Mouse (Mus musculus) natural killer cell, adult 2 months (primary cell): Measurements from ENCODE around the gene Cnnm2.
A peak's percentile ranks its signal among the peaks of the same experiment; 100 is the strongest.

ENCODE experiments used
- DNase-seq, 2 experiments: peaks; one replicate each; pipeline ENCODE4 v3.0.0; 2022; ENCODE audit warnings: low spot score in 2 of 2

Gene Cnnm2

DNA sequence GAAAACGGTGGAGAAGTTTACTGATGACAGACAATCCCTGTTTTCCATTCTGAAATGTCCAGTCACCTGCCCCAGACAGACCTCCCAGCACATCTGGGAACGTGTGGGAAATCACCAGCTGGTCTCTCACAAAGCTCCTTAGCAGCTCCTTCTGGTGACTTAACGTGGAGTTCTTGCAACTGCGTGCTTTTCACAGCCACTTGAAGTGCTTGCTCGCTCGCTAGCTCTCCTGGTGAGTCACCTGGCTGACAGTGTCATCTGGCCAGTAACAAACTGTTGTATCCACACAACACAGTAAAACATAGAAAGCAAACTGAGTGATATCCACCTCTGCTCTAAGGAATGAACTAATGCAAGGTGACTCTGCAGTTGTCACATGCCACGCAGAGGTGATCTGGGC is 125.4 kb downstream of the Cnnm2 start:
- no peak for DNase-seq

DNA sequence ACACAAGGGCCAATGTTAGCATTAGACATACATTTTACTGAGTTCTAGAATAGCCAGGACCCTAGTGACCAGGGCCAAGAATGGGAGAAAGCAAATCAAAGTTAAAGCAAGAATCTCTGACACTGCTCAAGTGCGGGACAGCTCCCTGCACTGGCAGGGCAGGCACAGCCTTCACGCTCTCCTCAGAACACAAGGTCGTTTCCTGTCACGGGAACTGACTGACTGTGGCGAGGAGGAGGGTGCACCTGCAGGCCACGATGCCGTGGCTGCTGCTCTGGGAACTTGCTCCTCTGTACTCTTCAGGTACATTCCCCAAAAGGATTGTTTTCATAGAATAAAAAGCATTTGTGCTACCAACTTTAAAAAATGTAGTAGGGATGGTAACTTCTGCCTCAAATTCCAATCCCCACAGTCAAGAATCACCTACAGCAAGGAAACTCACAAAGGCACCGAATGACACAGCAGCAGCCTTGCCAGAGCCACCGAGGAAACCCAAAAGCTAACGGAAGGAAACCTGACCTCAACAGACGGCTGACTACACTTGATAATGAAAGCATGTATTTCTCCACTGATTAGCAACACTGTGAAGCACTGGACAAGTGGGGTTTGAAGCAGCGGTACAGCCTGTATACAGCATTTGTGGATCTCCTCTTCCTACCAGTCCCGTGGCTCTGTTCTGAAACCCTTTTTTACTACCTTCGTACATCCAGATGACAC is 126.6 kb downstream of the Cnnm2 start:
- DNase-seq, result peak; percentile 37 to 42

DNA sequence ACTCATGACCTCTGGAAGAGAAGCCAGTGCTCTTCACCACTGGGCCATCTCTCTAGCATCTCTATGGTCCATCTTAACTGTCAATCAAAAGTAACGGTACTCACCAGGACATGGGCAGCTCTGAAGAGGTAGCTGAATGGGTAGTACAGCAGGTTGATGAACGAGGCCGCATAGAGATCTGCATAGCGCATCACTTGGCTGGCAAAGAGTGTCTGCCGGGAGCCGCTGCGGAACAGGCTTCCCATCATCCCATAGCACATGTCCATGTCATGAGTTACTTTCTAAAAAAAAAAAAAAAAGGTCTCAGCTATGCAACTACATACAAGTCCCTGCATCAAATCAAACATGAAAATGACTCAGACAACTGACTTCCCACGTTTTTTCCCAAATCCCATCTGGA is 128.3 kb downstream of the Cnnm2 start:
- DNase-seq, result no peak

DNA sequence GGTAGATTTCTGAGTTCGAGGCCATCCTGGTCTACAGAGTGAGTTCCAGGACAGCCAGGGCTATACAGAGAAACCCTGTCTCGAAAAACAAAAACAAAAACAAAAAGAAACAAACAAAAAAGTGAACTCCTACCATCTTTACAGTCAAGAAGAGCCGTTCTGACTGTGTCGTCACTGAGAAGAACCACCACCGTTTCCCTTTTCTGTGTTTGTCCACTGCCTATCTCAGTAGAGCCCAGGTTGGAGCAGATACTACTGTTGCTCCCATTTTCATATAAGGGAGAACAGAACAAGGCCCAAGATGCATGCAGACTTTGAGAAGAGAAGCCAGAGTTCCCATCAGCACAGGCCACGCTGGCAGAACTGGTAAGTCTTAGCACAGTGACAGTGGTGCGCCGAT is 129.3 kb downstream of the Cnnm2 start:
- DNase-seq, result no peak

DNA sequence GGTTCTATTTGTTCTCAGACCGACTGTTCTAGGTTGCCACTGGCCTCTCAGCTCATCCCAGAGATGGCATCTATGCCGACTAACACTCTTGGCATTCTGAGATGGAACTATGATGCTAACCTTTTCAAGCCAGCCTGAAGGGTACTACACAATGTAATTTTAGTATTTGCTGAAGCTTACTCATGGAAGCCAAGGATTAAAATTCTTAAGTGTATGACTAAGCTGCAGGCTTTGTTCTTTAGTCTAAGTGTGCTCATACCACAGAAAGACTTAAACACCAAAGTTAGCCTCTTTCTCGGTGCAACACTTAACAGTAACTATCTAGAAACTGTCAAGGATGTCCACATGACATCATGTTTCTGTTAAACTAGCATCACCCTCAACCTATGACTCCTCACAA is 131.5 kb downstream of the Cnnm2 start:
- DNase-seq, result no peak

DNA sequence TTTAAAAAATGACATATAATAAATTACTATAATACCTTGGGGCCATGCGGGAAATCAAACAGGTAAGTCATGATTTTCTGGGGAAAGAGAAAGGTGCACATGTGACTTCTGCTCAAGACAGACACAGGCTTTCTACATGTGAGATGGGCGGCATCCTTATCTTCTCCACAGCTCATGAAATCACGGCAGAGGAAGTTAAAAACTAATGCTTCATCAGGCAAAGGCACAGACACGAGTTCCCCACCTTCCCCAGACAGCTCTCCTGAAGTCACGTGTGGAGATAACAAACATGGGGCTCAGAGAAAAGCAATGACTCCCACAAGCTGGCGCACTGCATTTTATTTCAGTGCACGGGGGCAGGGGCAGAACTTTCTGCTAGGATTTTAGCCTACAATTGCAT is 132.1 kb downstream of the Cnnm2 start:
- DNase-seq, result no peak

DNA sequence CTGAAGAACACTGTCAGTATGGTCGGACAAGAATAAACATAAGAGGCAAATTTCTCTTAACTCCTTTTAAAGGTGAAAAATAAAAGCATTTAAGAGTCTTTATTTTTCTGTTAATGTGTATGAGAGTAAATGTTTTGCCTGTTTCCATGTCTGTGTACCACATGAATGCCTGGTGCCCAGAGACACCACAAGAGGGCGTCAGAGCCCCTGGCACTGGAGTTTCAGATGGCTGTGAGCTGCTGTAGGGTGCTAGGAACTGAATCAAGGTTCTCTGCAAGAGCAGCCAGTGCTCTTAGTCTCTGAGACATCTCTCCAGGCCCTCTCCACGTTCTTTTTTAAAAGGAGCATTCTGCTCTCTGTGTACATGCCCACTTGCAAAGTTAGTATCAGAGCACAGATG is 135.7 kb downstream of the Cnnm2 start:
- no peak for DNase-seq

DNA sequence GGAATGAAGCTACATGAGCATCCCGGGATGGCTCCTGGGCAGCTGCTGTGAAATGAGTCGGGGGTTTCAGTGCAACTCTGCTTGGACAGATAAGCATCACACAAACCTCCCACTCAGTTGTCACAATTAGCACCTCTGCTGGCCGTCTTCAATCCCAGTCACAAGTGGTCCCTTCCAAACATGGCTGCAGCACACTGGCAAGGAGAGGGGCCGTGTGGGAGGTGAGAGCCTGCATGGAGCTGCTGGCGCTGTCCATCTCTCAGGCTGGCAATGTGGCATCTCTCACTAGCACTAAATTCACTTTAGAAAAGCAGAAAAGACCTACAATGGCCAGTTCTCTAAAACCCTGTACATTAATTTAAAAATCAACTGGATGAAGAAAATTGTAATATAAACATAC is 136.8 kb downstream of the Cnnm2 start:
- no peak for DNase-seq

DNA sequence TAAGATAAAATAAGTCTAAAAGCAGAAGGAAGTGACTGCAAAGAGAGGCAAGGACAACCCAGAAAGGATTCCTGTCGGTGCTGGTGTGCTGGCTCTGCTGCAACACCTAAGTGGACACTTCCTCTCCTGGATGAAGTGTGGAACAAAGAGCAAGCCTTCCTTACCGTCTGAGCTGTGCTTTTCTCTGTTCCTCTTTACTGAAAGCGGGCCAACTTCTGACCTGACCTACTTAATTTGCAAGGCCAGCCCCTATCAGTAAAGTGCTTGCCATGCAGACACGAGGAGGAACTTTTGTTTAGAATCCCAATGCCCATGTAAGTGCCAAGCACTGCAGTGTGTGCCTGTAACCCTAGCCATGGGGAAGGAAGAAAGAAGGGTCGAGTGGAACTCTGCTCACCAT is 137.9 kb downstream of the Cnnm2 start:
- DNase-seq, result no peak

DNA sequence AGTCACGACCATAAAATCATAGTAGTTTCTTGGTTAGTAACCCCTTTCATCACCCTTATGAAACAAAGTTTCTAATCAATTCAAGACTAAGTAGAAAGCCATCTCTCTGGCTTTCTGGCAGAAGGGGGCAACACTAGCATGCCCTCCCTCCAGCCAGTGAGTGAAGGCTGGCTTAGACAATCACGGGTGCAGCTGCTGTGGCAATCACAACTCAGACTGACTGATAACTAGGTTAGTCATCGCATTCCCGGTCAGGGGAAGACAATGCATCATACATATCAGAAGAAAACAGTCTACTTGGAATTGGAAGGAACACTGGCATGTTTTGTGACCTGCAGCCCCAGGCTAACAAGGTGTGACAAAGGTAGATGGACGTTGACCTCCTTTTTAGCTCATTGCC is 138.5 kb downstream of the Cnnm2 start:
- DNase-seq, result no peak

DNA sequence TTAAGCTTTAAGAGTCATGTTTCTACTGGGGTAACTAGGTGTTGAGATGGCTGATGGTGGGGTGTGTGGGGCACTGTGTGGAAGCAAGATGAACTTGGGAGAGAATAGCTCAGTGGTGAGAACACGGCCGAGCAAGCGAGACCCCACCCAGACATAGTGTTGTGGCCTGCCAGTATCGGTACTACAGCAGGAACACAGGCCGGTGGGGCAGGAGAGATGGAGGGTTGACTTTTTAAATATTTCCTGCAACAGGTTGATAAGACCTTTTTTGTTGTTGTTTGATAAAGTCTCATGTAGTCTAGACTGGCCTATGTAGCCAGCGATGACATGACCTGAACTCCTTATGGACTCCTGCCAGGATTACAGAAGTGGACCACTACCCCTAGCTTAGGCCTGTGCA is 139.4 kb downstream of the Cnnm2 start:
- DNase-seq, result no peak

DNA sequence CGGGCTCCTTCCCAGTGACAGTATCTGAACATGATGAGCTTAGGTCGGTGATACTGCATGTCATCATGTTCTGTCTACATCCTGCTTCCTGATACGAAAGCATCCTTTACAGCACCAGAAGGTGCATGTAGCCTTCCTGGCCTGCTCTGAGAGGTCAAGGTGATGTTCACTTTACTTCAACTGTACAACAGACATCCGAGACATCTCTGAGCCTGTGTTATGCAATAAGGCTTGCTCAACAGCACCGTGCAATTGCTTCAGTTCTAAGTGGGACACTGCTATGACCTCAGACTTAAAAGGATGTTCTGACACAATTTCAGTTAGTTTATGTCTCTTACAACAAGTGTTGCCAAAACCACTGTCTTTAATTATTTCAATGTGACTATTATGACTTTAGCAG is 139.9 kb downstream of the Cnnm2 start:
- DNase-seq, result no peak

DNA sequence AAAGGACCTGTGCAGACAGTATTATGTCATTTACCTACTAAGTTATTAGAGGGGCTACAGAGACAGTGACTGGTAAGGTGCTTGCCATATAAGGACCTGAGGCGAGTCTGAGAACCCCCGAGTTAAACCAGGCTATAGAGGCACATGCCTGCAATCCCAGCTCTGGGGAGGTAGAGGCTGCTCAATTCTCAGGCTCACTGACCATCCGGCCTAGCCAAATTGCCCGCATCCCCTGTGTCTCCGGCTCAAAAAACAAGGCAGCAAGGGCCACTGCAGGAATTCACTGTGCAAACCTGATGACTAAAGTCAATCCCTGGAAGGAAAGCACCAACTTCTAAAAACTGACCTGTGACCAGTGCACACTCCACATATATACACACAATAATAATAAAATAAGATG is 142.0 kb downstream of the Cnnm2 start:
- no peak for DNase-seq

DNA sequence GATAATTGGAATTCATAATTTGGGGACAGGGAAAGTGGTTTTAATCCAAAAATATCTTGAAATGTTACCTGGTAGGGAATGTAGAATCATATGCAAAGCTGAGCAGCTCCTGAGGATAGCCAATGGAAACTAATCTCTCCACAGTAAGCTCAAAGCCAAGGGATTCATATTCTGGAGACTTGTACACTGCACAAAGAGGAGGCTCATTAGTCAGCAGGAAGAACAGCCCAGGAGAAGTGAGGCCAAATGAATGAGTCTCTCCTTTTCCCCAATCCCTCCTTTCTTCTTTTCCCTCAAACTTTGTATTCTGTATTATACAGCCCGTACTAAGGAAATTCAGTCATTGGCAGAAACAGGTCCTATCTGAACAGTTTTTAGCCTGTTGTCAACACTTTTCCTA is 143.5 kb downstream of the Cnnm2 start:
- DNase-seq, result no peak

DNA sequence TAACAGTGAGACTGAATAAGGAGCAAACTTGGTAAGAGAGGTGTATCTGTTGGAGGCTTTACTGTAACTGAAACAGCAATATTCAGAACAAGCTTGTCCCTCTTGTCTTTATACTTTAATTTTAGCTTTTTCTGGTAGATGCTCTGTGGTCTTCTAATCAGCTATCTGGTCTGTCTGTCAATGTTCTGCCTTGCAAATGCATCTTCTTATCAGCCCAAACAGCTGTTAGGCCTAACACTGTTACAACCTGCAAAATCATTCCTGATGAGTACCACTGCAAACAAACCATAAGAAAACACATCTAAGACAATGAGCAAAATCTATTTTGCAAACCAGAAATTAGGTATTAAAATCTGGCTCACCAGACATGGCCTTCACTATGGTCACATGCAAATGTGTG is 144.0 kb downstream of the Cnnm2 start:
- DNase-seq, result no peak

DNA sequence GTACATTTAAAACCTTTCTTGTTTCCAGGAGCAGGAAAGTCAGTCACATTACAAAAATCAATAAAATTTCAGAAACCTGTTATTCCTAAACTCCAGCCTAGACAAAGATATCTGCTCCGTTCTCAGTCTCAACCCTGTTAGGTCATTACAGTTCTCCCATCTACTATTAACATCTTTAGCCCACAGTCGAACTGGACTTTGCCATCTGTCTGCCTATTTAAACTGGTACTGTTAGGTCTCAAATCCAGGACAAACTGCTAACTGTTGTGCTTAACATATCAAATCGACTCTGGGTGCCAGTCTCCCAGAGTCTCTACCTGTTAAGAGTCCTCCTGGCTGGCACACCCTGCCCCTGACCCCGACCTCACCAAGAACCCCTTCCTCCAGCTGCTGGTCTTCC is 144.6 kb downstream of the Cnnm2 start:
- DNase-seq, result no peak

DNA sequence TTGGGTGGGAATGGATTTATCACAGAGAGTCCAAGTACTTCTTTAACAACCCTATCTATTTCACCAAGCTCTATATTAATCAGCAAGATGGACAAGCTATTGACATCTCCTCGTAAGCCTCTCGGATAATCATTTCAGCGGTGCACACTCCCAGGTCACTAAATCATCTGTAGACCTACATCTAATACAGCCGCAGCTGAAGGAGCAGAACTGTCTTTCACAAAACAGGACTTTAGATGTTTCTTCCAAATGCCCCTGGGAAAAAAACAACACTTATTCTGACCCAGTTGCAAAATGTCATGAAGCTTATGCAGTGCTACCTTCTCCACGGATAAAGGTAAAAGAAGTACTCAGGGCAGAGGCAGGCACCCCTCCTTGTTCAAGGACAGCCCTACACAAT is 146.8 kb downstream of the Cnnm2 start:
- no peak for DNase-seq

DNA sequence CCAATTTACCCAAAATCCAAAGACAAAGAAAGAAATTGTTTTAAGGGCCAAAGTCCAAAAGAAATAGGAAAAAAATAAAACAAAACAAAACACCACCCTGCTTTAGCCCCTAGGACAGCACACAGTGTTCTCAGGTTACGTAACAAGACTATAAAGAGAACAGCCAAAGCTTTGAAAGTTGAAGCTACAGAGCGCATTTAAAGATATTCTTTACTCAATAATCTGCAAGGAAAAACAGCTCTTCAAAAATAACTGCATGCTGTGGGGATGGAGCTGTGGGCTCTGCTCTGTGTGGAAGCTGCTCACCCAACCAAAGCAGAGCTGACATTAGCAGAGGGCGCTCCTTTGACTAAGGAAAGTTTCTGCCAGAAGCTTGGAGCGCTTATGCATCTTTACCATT is 147.6 kb downstream of the Cnnm2 start:
- no peak for DNase-seq

DNA sequence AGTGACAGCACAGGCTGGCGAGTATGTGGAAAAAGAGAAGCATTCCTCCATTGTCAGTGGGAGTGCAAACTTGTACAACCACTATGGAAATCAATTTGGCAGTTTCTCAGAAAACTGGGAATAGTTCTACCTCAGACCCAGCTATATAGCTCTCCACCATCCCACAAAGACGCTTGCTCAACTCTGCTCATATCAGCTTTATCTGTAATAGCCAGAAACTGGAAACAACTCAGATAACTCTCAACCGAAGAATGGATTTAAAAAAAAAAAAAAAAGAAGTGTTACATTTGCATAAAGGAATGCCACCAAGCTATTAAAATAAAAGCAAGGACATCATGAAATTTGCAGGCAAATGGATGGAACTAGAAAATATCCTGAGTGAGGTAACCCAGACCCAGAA is 150.1 kb downstream of the Cnnm2 start:
- DNase-seq, result no peak

DNA sequence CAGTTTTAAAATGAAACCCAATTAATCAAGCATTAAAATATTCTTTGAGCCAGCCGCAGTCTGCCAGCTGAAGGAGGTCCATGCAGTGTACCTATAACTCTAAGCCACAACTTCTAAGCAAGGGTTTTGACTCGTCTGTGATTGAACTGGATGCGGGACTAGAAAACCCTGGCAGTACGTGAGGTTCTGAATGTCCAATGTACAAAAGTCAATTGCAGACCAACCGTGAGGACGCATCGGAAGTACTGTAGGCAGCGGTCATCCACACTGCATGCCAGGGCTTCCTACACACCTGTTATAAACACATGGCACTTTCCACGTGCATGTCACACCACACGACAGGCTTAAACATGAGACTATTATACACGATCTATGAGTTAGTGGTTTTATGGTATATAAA is 152.2 kb downstream of the Cnnm2 start:
- DNase-seq, result no peak

DNA sequence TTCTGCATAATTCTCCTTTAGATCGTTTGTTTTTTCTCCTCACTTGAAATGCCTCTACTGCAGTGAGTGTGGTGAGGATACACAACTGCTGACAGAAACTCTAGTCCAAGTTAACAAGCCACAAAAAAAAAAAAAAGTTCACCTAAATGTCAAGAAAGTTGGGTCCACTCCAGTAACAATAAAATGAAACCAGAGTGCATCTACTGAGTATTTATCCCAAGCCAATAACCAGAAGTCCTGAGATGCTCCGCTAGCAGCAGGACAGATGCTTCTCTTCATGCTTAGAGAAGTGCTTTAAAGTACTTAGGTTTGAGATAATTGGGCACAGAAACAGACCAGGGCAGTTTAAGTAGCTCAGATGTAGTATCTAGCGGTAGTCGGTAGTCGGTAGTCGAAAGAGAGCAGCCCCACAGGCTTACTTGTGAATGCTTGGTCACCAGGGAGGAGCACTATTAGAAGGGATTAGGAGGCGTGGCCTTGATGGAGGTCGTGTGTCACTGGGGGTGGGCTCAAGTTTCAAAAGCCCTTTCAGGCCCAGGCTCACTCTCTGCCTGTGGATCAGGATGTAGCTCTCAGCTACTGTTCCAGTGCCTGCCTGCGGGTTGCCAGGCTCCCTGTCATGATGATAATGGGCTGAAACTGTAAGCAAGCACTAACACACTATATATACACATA is 154.1 kb downstream of the Cnnm2 start:
- no peak for DNase-seq

DNA sequence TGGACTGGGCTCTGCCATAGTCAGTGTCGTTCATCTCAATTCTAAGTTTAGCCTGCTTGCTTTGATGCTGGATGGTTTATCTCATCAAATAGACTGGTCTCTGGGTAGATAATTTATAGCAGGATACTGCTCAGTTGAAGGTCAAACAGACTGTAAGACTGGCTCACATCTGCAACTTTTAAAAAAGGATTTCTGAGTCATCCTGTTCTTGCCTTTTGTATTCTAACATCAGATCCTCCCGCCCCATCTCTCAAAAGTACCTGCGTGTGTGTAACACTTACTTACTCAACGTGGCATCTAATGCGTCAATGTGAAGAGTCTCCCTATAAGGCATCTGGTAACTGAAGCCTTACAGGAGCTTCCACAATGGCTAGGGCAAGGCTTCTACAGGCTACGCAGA is 159.2 kb downstream of the Cnnm2 start:
- no peak for DNase-seq

DNA sequence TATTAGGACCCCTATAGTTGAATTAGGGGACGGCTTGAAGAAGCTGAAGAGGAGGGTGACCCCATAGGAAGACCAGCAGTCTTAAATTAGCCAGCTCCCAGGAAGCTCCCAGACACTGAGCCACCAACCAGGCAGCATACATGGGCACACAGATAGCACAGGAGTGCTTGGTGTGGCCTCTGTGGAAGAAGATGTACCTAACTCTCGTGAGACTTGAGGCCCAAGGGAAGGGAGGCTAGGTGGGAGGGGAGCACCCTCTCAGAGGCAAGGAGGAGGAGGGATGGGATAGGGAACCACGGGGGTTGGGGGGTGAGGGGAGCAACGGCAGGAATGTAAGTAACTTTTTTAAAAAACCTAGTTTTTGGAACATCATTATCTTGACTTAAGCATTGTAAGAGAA is 165.0 kb downstream of the Cnnm2 start:
- DNase-seq, result no peak

DNA sequence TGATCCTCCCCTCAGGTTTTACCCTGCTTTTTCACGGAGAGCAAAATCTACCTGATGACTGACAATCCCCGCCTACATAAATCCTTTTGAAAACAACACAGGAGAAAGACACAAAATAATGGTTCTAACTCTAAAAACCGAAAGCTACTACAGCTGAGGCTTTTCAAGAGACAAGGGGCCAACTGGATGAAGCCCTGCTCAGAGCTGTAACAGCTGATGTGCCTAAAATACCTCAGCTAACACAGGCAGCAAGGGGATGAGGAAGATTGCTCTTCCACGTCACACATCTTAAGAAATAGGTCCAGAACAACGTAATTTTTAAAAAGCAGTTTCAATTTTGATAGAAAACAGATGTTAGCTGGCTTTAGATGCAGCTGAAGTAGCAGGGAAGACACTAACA is 165.6 kb downstream of the Cnnm2 start:
- no peak for DNase-seq
